Mouse (Mus musculus) activated CD4-positive, CD25-positive, alpha-beta regulatory T cell (primary cell): ENCODE measurements around the gene Rgl1. TPM values are rescaled to one million over a fixed set of nuclear protein-coding genes. Genes with fewer than 3 reads are reported as not detected.

Experiments used
- polyA plus RNA-seq, 2 experiments: library from polyadenylated mRNA; unstranded; fragments of 100-300 nt; shearing (Covaris generic); gene quantifications; one replicate each; pipeline ENCODE4 v1.2.1; 2017

The Rgl1 gene
- polyA plus RNA-seq: 1 to 10 TPM; 2.1 to 4.1 TPM

DNA sequence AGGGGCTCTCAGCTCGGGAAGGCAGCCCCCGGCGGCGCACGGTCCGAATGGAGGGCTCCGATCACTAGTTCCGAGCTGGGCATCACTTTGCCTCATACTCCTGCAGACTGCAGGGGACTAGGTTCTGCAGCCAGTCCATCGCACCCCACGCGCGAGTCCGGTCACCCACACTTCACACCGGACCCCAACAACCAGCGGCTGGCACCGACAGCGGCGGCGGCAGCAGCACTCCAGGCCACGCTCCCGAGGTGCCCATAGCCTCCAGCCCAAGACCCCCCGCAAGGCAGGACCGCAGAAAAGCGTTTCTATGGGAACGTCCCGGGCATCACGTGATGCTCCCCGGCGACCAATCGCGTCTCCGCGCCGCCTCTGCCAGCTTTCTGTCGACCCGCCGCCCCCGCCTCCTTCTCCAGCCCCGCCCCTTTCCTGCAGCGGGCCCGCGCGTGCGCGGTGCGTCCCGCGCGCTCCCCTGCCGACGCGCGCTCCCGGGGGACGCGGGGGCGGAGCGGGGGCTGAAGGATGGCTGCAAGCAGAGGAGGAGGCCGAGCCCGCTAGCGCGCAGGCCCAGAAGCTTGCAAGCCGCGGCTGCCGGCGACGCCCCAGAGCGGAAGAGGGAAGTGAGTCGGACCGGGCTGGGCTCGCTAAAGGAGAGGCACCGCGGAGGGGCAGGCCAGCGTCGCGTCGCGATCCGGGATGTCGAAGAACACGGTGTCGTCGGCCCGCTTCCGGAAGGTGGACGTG lies at the start of gene Rgl1, which contains the start of gene Arpc5:
Gene Rgl1 (minus strand): TSS at position 320 of the 741 bp plus-strand sequence.
Gene Arpc5 (plus strand): TSS at position 511 of the 741 bp plus-strand sequence.

DNA sequence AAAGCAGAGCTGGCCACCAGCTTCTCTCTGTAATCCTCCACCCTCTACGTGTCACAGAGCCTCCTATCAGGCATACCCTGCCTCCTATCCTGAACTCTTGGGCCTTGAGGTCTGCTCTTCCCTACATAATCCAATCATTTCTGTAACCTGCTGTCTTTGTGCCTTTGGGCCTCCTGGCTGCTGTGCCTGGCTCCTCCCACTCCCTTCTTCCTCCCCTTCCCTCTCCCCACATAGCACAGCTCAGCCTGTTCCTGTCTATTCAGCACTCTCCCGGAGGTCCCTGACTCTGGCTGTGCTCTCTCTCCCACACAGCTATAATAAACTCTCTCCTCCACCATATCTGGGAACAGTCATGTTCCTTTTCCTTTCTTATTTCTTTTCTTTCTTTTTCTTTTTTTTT lies 33.7 kb upstream of the Rgl1 start, which contains the start of gene Ncf2:
Gene Ncf2 (plus strand): TSS at position 298 of the 400 bp plus-strand sequence.

DNA sequence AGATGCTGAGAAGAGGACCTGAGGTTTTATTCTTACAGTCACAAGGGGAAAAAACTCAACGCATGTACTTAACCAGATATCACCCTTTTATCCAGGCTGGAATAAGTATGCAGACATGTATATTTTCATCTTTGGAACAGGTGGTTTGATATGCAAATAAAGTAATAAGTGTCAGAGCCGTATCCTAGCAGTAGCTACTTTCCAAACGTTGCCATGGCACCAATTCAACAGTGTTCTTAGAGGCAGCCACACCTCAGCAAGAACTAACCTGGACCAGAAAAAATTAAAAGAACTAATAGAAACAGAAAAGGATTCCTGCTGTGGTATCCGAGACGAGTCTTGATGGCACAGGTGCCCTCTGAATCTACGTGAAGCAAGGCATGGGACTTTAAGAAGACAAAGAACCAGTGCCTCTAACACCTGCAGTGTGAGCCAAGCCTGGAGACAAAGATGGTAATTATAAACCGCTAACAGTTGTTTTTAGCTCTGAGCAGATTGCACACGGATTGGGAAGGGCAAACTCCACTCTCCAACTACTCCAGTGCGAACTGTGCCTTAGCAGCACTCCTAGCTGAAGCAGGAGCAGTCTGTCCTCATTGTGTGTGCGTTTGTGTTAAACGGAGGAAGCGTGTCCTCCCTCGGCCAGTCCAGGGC lies 15.7 kb downstream of the Rgl1 start, which contains the start of gene Apobec4:
Gene Apobec4 (plus strand): TSS at position 240 of the 654 bp plus-strand sequence.

Other genes with a start within 250 kb of the Rgl1 start
- not detected for gene Apobec4, start 15.8 kb downstream of the Rgl1 start, polyA plus RNA-seq
- gene Arpc5, start 191 bp upstream of the Rgl1 start, polyA plus RNA-seq: 100 to 1,000 TPM; 742 to 958 TPM
- gene Ncf2, start 33.8 kb upstream of the Rgl1 start, polyA plus RNA-seq: 1 to 10 TPM; 2.1 to 5.3 TPM
- 10 to 100 TPM; 35.0 to 37.5 TPM for gene Smg7, start 136.3 kb upstream of the Rgl1 start, polyA plus RNA-seq
- 1 to 10 TPM in 1 of 2 experiments, under 1 TPM in 1; 0.91 to 2.0 TPM for gene Nmnat2, start 188.6 kb upstream of the Rgl1 start, polyA plus RNA-seq